Mouse (Mus musculus): ENCODE data around the gene Pus7l. TPM values are rescaled to one million over a fixed set of nuclear protein-coding genes. Genes with fewer than 3 reads are reported as not detected.

Gene Pus7l
- polyA plus RNA-seq, 1 experiment: 5.2 TPM

DNA sequence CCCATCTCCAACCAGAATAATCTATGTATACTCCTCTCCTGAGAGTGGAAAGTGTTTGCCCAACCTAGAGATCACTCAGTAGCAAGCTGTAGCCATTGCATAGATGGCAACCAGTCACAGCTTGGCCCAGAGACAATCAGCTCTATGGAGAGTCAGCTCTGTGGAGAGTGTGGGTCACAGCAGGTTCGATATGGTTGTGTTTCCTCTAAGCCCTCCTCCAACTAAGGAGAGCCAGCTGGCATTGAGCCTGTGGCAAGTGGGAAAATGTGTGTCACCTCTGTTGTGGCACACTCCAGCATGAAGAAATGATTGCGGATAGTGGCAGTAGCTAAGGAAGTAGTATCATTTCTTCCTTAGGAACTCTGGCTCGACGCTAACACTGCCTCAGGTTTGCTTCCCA is 28.2 kb upstream of the Pus7l start:
- no peak for TF ChIP-seq CTCF (IDR thresholded peaks at IDR 0.05; ENCODE audit: borderline replicate concordance, extremely low read depth, insufficient read depth, insufficient read length)
- peak; percentile 28 for DNase-seq (ENCODE audit: low read depth)

DNA sequence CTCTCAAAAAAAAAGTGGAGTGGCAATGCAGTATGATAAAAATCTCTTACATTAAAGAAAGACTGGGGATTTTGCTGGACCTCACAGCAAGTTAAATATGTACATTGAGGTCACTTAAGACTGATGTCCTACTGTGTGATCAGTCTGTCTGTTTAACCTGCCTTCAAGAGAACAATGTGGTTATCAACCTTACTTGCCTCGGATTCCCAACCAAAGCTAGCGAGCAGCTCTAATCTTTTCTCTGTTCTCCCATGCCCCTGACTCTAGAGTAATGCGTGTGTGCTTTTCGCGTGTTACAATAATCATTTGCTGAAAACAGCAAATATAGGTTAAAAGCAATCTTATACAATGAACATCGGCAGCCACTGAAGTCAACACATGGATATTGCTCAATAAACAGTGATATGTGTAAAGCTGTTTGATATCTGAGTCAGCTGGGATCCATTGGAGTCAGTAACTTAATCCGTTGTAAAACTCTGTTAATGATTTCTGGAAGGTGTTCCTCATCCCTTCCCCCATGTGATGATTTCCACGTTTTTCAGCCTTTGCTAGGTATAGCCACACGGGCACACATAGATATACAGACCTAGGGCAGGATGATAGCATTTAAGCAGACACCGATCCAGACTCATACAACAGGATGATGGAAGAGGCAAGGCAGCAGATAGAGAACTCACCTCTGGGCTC is 25.3 kb upstream of the Pus7l start:
- TF ChIP-seq CTCF (IDR thresholded peaks at IDR 0.05; ENCODE audit: borderline replicate concordance, extremely low read depth, insufficient read depth, insufficient read length): no peak
- no peak for TF ChIP-seq POLR2A (IDR thresholded peaks at IDR 0.05; ENCODE audit: borderline replicate concordance, extremely low read depth, insufficient read depth, insufficient read length, poor library complexity, severe bottlenecking)
- DNase-seq (ENCODE audit: low read depth): no peak

DNA sequence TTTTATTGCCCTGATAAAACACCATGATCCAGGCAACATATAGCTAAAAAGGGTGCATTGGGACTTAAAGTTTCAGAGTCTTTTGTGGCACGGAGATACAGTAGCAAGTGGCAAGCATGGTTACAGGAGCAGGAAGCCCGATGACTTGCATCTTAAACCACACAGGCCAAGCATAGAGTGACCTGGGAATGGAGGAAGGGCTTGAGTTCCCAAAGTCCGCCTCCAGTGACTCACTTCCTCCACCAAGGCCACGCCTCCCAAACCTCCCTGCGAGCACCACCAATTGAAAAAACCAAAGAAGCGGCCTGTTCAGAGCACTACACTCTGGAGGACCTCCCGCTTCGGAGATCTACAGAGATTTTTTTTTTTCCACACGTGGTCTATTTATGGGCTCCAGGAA is 22.5 kb upstream of the Pus7l start:
- TF ChIP-seq POLR2A (IDR thresholded peaks at IDR 0.05; ENCODE audit: borderline replicate concordance, extremely low read depth, insufficient read depth, insufficient read length, poor library complexity, severe bottlenecking) (no peak), CTCF (IDR thresholded peaks at IDR 0.05; ENCODE audit: borderline replicate concordance, extremely low read depth, insufficient read depth, insufficient read length) (no peak)
- DNase-seq (ENCODE audit: low read depth): no peak

DNA sequence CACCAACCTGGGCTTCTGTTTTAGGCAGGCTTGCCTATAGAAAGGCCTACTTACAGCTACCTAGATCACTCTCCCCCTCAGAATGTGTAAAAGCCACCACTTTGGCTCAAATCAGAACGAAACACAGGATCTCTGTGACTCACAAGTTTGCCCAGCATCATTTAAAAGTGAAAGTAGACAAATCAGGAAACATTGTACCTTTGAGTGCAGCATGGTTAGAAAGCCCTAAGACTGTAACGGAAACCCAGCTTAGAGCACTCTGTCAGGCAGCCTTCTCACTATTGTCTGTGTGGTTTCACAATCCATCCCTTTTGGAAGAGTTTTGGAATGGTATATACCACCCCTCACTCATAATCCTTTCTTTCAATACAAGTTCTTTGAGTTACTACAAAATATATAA is 21.6 kb upstream of the Pus7l start:
- TF ChIP-seq CTCF (IDR thresholded peaks at IDR 0.05; ENCODE audit: borderline replicate concordance, extremely low read depth, insufficient read depth, insufficient read length) (no peak), POLR2A (IDR thresholded peaks at IDR 0.05; ENCODE audit: borderline replicate concordance, extremely low read depth, insufficient read depth, insufficient read length, poor library complexity, severe bottlenecking) (no peak)
- DNase-seq (ENCODE audit: low read depth): no peak

DNA sequence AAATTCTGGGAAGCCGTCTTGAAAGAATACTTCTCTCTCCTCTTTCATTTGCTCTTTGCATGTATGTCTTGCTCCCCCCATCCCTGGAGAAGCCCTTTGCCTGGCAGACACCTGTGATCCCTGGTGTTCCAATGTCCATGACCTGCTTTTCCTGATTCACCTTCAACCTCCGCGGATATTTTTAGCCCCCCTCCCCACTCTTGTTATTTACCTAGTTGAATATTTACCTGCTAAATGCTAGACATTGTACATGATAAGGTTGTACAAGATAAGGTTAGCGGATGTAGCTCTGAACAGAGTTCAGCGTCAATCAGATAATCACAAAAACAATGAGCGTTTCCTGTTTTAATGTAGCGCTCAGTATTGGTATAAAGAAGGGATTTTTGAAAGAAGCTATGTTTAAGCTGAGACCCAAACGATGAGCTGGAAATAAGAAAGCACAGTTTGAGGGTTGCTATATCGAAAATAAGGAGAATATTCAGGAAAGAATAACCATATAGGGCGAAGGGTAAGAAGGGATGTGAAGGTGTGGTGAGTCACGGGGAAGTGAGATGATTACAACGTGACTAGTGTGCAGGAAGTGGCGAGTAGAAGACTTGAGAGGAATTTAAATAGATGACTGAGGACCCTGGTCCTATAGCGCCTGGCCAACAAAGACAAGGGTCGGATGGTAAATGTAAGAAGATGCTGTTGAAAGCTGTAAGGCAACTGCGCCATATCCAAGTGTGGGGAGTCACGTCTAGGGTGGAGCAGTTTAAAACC is 15.7 kb upstream of the Pus7l start:
- TF ChIP-seq CTCF (IDR thresholded peaks at IDR 0.05; ENCODE audit: borderline replicate concordance, extremely low read depth, insufficient read depth, insufficient read length) (no peak), POLR2A (IDR thresholded peaks at IDR 0.05; ENCODE audit: borderline replicate concordance, extremely low read depth, insufficient read depth, insufficient read length, poor library complexity, severe bottlenecking) (no peak)
- DNase-seq (ENCODE audit: low read depth): no peak

DNA sequence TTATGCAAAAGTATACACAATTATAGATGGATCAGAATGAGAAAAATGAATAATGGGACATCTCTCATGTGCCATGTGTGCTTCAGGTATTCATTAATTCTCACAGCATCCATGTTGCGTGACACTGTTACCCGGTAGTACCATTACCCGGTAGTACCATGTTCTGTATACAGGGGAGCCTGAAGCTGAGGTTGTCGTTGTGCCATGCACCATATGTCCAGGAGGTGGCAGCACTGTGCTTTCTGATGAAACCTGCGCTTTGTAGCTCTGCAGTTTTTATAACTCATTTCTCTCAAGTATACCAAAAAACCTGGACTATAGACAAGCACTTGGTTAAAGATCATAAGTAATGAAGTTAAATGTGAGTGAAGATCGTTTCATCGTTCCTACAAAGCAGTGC is 14.1 kb upstream of the Pus7l start:
- TF ChIP-seq POLR2A (IDR thresholded peaks at IDR 0.05; ENCODE audit: borderline replicate concordance, extremely low read depth, insufficient read depth, insufficient read length, poor library complexity, severe bottlenecking) (no peak), CTCF (IDR thresholded peaks at IDR 0.05; ENCODE audit: borderline replicate concordance, extremely low read depth, insufficient read depth, insufficient read length) (peak; percentile 97)
- peak; percentile 90 for DNase-seq (ENCODE audit: low read depth)

DNA sequence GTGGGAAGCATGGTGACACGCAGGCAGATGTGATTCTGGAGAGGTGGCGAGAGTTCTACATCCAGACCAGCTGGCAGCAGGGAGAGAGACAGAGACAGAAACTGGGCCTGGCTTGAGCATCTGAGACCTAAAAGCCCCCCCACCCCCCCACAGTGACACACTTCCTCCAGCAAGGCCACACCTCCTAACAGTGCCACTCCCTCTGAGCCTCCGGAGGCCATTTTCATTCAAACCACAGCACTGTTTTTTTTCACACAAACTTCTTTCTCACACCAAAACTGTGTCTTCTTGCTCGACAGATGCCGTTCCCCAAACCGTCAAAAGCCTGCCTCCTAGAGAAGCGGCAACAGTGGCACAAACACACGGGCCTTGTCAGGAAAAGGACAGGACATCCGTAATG is 10.2 kb upstream of the Pus7l start:
- no peak for DNase-seq (ENCODE audit: low read depth)
- TF ChIP-seq CTCF (IDR thresholded peaks at IDR 0.05; ENCODE audit: borderline replicate concordance, extremely low read depth, insufficient read depth, insufficient read length) (no peak), POLR2A (IDR thresholded peaks at IDR 0.05; ENCODE audit: borderline replicate concordance, extremely low read depth, insufficient read depth, insufficient read length, poor library complexity, severe bottlenecking) (no peak)

DNA sequence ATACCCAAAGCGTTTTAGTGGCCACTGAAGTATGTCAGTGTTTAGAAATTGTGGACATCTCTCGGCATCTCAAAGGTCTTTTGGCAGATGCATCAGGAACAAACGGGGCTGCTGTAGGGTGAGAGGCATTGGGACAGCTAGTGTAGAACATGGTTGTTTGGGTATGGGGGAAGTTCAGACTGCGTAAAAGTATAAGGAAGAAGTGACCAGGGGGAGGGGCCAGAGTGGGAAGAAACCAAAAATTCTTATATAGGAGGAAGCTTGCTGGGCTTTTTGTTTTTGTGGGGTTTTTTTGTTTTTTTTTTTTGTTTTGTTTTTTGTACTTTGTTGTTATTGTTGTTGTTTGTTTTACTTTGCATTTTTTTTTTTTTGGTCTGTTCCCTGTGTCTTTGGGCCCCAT is 1.5 kb upstream of the Pus7l start:
- no peak for DNase-seq (ENCODE audit: low read depth)
- TF ChIP-seq CTCF (IDR thresholded peaks at IDR 0.05; ENCODE audit: borderline replicate concordance, extremely low read depth, insufficient read depth, insufficient read length): no peak
- no peak for TF ChIP-seq POLR2A (IDR thresholded peaks at IDR 0.05; ENCODE audit: borderline replicate concordance, extremely low read depth, insufficient read depth, insufficient read length, poor library complexity, severe bottlenecking)

DNA sequence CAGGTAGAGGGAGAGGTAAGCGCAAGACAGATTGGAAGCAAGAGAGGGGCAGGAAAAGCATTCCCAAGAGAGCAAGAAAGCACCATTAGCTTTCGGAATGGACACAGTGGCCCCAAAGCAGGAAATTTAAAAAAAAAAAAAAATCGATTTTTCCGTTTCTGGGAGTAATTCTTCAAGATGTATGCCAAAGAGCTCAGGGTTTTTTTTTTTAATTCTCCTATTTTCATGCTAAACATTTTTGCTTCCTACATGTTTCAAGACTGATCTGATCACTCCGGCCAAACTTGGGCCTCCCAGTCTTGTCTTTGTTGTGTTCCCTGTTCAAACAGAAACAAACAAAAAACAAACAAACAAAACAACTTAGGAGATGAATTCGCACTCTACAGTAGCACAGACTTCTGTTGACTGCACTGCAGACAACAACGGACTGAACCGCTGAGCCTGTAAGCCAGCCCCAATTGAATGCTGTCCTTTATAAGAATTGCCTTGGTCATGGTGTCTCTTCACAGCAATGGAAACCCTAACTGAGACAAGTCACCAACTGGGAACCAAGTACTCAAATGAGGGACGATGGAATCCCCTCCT is 797 bp upstream of the Pus7l start:
- no peak for DNase-seq (ENCODE audit: low read depth)
- TF ChIP-seq CTCF (IDR thresholded peaks at IDR 0.05; ENCODE audit: borderline replicate concordance, extremely low read depth, insufficient read depth, insufficient read length) (no peak), POLR2A (IDR thresholded peaks at IDR 0.05; ENCODE audit: borderline replicate concordance, extremely low read depth, insufficient read depth, insufficient read length, poor library complexity, severe bottlenecking) (no peak)

DNA sequence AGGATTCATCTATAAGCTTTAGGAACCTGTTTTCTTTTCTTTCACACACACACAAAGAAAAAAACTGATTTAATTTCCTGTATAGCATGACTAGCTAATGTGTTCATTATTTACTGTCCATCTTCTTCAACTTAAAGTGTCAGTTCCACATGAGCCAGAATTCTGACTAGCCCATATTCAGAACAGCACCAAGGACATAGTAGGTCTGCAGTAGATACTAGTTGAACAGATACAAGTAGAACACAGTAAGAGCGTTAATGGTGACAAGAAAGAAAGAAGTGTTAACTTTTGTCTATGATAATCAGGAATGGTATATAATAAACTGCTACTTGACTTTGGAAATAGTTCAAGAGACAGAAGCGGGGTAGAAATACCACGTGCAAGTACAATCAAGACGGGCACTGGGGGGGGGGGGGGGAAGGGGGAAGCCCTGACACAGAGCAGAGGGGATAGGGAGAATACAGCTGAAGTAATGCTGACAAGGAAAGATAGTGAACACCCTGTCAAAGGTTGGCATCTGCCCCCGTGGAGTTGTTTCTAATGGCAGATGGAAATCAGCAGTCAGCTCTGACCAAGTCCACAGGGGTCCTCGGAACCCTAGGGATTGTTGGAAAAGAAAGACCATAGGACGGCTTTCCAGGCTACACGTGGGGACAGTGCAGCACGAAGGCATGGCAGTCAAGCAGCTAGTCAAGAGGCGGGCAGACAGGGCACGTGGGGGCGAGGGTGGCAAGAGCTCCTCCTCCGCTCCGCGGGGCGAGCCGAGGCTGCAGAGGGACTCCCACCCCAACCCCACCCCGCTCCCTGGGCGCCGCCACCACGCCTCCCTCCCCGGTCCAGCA is 559 bp downstream of the Pus7l start:
- DNase-seq (ENCODE audit: low read depth): no peak
- TF ChIP-seq POLR2A (IDR thresholded peaks at IDR 0.05; ENCODE audit: borderline replicate concordance, extremely low read depth, insufficient read depth, insufficient read length, poor library complexity, severe bottlenecking): no peak
- no peak for TF ChIP-seq CTCF (IDR thresholded peaks at IDR 0.05; ENCODE audit: borderline replicate concordance, extremely low read depth, insufficient read depth, insufficient read length)

DNA sequence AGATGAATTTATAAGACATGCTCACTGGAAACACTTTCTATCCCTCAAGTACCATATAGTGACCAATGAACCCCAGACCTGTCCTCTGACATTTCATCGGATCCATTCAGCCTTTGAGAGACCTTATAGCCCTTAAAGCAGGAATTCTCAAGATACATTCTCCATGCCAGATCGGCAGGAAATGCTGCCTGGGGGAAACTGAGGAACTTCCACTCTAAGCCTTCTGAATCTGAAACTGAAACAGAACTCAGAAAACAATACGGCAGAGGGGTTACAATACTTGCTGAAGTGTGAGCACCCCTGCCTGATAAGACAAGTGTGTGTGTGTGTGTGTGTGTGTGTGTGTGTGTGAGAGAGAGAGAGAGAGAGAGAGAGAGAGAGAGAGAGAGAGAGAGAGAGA is 4.1 kb downstream of the Pus7l start:
- TF ChIP-seq POLR2A (IDR thresholded peaks at IDR 0.05; ENCODE audit: borderline replicate concordance, extremely low read depth, insufficient read depth, insufficient read length, poor library complexity, severe bottlenecking): no peak
- TF ChIP-seq CTCF (IDR thresholded peaks at IDR 0.05; ENCODE audit: borderline replicate concordance, extremely low read depth, insufficient read depth, insufficient read length): no peak
- DNase-seq (ENCODE audit: low read depth): no peak
